ENCODE assay signal across 8 mouse cellular contexts in genomic region chr3:101711594-101712171, GRCm38 (mm10).
DNase-seq lines count a peak whose midpoint lies in the region; ATAC-seq and TF ChIP-seq lines count a peak whose summit lies in the region.

No protein-coding gene starts in this region.

- WGBS in midbrain, embryonic 11.5 days = 11% methylated on average over 11 of the region's 11 CpGs

- no peaks in the 10 kb centered on the region for H3K36me3 ChIP-seq in ES-Bruce4 (ENCODE audit: control insufficient read depth, insufficient read depth, low read length, poor library complexity, severe bottlenecking)
- no peaks in the 10 kb centered on the region for H3K36me3 ChIP-seq in midbrain, embryonic 11.5 days (ENCODE audit: control insufficient read depth, insufficient read depth, low read length)

- TF ChIP-seq EP300 in ES-Bruce4 (IDR thresholded peaks at IDR 0.05; ENCODE audit: insufficient read depth, low read depth, low read length) = peak; percentile 74; the same call in 1 of the 2 replicates

- no peak for TF ChIP-seq CTCF in ES-Bruce4 (IDR thresholded peaks at IDR 0.05; ENCODE audit: low read depth, low read length)
- no peak for TF ChIP-seq CTCF in brain, embryonic 14.5 days (IDR thresholded peaks at IDR 0.05; ENCODE audit: borderline replicate concordance, extremely low read depth, insufficient read depth, insufficient read length)

- peak overlapping the region; percentile 10 for H3K9ac ChIP-seq in ES-Bruce4 (ENCODE audit: low read depth, poor library complexity, severe bottlenecking)
- H3K9ac ChIP-seq in midbrain, embryonic 11.5 days (ENCODE audit: low read length) = no peak overlapping the region

- H3K4me3 ChIP-seq in ES-Bruce4 (ENCODE audit: low read depth, low read length) = peak overlapping the region; percentile 10; the same call in 1 of the 2 replicates
- H3K4me3 ChIP-seq in midbrain, embryonic 11.5 days (ENCODE audit: low read depth, low read length) = no peak overlapping the region

- H3K9me3 ChIP-seq in ES-Bruce4 (replicated peaks; ENCODE audit: control insufficient read depth, insufficient read depth, low read length, poor library complexity, severe bottlenecking) = no peaks in the 10 kb centered on the region
- H3K9me3 ChIP-seq in midbrain, embryonic 11.5 days (ENCODE audit: control insufficient read depth, low read length) = no peaks in the 10 kb centered on the region

- H3K4me1 ChIP-seq in ES-Bruce4 (ENCODE audit: control insufficient read depth, insufficient read depth, low read length) = peaks cover 10% of the 10 kb centered on the region
- H3K4me1 ChIP-seq in midbrain, embryonic 11.5 days (ENCODE audit: control insufficient read depth, insufficient read depth, low read length) = peaks cover 15% of the 10 kb centered on the region

- peak overlapping the region; percentile 35 for H3K27ac ChIP-seq in ES-Bruce4 (ENCODE audit: insufficient read depth, low read length)
- H3K27ac ChIP-seq in midbrain, embryonic 11.5 days (ENCODE audit: low read depth, low read length) = peak overlapping the region; percentile 16; the same call in 1 of the 2 replicates

- peak; percentile 82 for DNase-seq in brain, embryonic 14.5 days (ENCODE audit: low read depth)
- peak; percentile 54 to 68 for DNase-seq in heart, adult 18-20 months
- DNase-seq in kidney, adult 9 months = peak; percentile 25
- peak; percentile 91 for DNase-seq in midbrain, embryonic 11.5 days (ENCODE audit: low spot score, missing footprints)
- DNase-seq in left cerebral cortex, postnatal 14 days (ENCODE audit: low spot score in 2 of 2) = no peak
- no peak for DNase-seq in layer of hippocampus, adult 18-20 months (ENCODE audit: low spot score in 2 of 2)
- no peak for DNase-seq in thymus, postnatal 0 days (ENCODE audit: low spot score)

- peak; percentile 69 for ATAC-seq in midbrain, embryonic 11.5 days (ENCODE audit: low FRiP score)

- H3K4me2 ChIP-seq in midbrain, embryonic 11.5 days = no peak overlapping the region

- no peak for TF ChIP-seq POLR2A in ES-Bruce4 (IDR thresholded peaks at IDR 0.05; ENCODE audit: insufficient read depth, low read length)
- TF ChIP-seq POLR2A in brain, embryonic 14.5 days (IDR thresholded peaks at IDR 0.05; ENCODE audit: borderline replicate concordance, extremely low read depth, insufficient read depth, insufficient read length, poor library complexity, severe bottlenecking) = no peak

- no peaks in the 10 kb centered on the region for H3K27me3 ChIP-seq in ES-Bruce4 (ENCODE audit: control insufficient read depth, insufficient read depth, low read length, poor library complexity, severe bottlenecking)
- H3K27me3 ChIP-seq in midbrain, embryonic 11.5 days (ENCODE audit: control insufficient read depth, insufficient read depth, low read length) = no peaks in the 10 kb centered on the region

- intact Hi-C loops in left cerebral cortex, postnatal 14 days (cut with DNase I) = no loop called here

Comparison
In these comparisons a context has a peak if more than half of its experiments do, and no peak if none do; other contexts are left out.
1. DNase-seq: peak in brain, embryonic 14.5 days (single experiment), heart, adult 18-20 months (2 of 2), kidney, adult 9 months (single experiment) and midbrain, embryonic 11.5 days (single experiment); none in left cerebral cortex, postnatal 14 days (0 of 2), layer of hippocampus, adult 18-20 months (0 of 2) and thymus, postnatal 0 days (single experiment).